Mouse (Mus musculus) mature B cell (primary cell): ENCODE data around the gene Gm49318.

Experiments used
- in situ Hi-C: fragments of 300-500 bp; cut with MboI; formaldehyde crosslinking; loops from 2 replicates; pipeline ENCODE4 v1.14.3; 2019

The Gm49318 gene

DNA sequence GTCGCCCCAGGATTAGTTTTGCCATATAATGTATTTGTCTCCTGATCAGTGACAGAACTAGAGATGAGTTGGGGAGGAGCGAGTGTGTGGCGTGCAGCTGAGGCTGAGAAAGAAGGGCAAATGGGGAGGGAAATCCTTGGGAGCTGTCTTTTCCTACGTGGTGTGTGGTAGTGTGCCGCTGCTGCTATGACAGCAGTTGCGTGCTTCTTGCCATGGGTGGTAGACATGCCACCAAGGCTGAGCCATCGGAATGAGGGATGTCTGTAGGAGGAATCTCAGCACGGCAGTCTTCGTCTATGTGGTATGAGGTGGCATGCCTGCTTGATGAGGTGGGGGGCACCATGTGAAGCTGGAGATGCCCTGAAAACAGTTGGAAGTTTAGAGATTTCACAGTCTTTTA, 40.7 kb downstream of the Gm49318 start:
- in situ Hi-C loops = no loop called here

DNA sequence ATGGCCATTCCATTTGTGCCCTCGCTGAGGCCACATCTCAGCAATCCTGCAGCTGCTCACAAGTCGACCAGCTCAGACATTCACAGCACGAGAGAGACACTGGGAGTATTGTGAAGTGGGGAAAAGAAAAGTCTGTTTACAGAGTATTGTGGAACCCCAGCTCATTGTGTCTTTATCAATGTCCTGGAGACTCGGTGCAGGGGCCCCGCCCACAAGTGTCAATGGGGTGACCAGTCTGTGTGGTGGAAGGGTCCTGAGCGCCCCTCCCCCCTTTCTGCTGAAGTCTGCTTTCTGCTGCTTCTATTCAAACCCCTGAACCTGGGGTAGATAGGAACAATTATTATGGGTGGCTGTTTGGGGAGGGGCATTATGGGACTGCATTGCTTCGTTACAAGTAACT, 42.6 kb downstream of the Gm49318 start:
- in situ Hi-C loops = no loop called here

DNA sequence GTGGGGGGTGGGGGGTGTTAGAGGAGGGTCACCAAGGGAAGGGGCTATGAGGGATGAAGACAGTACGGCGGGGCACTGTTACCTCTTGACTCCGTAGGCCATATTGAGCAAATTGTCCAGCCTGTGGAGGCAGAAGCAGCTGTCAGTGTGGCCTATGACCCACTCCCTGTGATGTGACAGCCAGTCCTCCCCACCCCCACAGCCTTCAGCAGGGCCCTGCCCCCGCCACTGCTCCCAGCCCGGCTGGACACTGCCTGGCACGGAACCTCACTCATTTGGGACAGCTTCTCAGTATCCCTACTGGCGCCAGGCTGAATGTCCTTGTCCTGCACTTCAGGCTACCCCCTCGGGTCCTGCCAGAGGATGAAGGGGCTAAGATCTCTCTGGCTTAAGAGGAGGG, 46.5 kb downstream of the Gm49318 start:
- in situ Hi-C loops = no loop called here

- in situ Hi-C loops = no loop called here
Measured at GRCm38 (mm10) chr9:22017208-22017825, 53.7 kb downstream of the Gm49318 start.

GRCm38 (mm10) chr9:22016245-22016644, 54.8 kb downstream of the Gm49318 start:
- in situ Hi-C loops = no loop called here

DNA sequence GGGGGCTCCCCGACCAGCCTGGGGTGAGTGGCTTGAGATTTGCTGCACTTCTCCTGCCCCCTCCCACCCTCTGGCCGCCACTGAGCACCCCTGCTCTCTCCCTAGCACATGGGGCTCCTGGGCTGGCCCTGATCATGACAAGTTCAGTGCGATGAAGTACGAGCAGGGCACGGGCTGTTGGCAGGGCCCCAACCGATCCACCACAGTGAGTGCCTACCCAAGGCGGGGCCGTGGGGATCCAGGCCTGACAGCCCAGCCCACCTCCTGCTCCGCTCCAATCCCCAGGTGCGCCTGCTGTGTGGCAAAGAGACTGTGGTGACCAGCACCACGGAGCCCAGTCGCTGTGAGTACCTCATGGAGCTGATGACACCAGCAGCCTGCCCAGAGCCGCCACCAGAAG, 58.3 kb downstream of the Gm49318 start:
- in situ Hi-C loops = no loop called here

GRCm38 (mm10) chr9:22011055-22011454, 60.0 kb downstream of the Gm49318 start:
- in situ Hi-C loops = no loop called here

DNA sequence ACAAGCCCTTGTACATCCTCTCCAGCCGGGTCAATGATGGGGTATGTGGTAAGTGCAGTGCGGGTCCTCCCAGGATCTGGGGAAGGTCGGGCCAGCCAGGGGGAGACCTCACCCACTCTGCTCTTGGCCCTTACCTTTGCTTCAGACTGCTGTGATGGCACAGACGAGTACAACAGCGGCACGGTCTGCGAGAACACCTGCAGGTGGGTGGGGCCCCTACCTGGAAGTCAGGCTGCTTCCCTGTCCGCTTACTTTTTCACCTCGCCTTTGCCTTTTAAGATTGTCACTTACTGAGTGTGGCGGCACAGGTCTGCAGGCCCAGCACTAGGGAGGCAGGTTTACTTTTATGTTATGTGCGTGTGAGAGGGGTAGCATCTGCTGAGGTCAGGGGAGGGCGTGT, 66.5 kb downstream of the Gm49318 start:
- in situ Hi-C loops = no loop called here

- in situ Hi-C loops = no loop called here
Measured at GRCm38 (mm10) chr9:22003163-22003554, 67.9 kb downstream of the Gm49318 start.

- in situ Hi-C loops = no loop called here
Measured at GRCm38 (mm10) chr9:22002194-22003162, 68.6 kb downstream of the Gm49318 start, which contains the start of the genes Ccdc151 and Prkcsh. Gene Ccdc151 (minus strand): TSS chr9:22002634. Gene Prkcsh (plus strand): TSS chr9:22002806.

GRCm38 (mm10) chr9:22001633-22002032, 69.4 kb downstream of the Gm49318 start:
- in situ Hi-C loops = no loop called here

DNA sequence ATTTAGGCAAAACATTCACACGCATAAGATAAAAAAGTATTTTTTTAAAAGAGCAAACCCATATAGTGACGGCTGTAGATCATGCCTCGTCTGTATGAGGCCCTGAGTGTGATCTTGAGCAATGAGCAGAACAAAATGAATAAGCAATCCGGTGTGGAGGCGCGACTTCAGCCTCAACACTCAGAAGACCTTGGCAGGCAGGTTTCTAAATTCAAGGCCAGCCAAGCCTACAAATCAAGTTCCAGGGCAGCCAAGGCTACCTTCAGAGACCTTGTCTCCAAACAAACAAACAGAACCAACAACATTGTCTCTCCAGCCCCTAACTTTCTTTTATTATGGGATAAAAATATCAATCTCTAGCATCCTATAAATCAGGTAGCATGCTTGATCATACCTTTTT, 70.8 kb downstream of the Gm49318 start:
- in situ Hi-C loops = no loop called here

GRCm38 (mm10) chr9:21996178-21996867, 74.7 kb downstream of the Gm49318 start:
- in situ Hi-C loops = no loop called here

GRCm38 (mm10) chr9:21992227-21992626, 78.8 kb downstream of the Gm49318 start:
- in situ Hi-C loops = no loop called here

GRCm38 (mm10) chr9:21989230-21990110, 81.6 kb downstream of the Gm49318 start, which contains the start of gene Rgl3:
Gene Rgl3 (minus strand): TSS chr9:21989446.
- in situ Hi-C loops = no loop called here

- in situ Hi-C loops = no loop called here
Measured at GRCm38 (mm10) chr9:21988421-21989101, 82.5 kb downstream of the Gm49318 start.

DNA sequence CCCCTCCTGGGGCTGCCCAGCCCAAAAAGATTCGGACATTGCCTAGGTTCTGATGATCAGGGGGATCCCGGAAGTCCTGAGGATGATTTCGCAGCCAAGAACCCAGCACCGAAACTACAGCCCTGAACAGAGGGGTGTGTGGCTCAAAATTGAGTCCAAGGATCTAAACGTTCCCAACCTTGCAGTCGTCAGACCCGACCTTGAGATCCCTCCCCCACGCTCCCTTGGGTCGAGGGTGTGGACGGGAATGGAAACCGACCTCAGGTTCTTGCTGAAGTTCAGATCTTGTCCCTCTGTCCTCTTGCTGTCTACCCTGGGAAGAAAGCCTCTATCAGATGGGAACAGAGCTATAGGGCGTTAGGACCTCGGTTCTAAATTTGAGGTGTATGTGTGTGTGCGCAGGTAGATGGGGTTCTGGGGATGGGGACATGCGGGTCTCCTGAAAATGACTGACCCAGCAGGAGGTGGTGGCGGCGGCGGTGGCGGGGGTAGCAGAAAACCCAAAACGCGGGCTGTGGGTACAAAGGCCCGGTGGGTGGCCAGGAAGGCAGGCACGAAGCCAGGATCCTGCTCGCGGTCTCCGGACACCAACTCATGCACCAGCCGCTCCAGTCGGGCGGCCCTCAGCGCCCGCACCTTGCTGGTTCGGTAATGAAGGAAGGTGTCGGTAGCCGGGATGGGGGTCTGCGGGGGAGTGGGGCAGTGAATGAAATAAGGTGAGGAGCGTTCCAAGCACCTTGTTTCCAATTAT, 83.3 kb downstream of the Gm49318 start:
- in situ Hi-C loops = no loop called here
